Mouse (Mus musculus): ENCODE measurements at regions not wholly inside any gene's neighbourhood (a gene's known extent, or its start where the extent isn't known, plus 50 kb on each side); places are given as distances from the start of the nearest gene placed in this dataset.
A peak's percentile ranks its signal among the peaks of the same experiment; 100 is the strongest.

GRCm38 (mm10) chr15:45016741-45017140 lies 4882.6 kb downstream of the 9330182O14Rik start:
- peak; percentile 10 to 44 for DNase-seq

- no peak for DNase-seq
These were observed 4883.9 kb downstream of the 9330182O14Rik start for GRCm38 (mm10) chr15:45018086-45018485.

DNA sequence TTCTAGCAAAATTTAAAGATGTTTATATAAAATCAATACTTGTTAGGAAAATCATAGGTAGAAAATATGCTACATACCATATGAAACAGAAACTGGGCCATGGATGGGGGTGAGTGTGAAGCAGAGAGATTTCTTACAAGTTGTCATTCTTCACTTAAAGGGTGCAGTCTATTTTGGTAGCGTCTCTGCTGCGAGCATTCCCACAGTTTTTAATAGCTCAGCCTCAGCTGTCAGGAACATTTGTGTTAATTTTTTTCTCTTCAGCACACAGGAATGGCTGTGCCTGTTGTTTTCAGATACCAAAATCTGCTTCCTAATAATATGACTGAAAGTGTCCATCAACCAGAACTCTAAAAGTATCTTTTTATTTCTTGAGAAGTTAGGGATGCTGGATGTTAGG lies 4887.6 kb downstream of the 9330182O14Rik start:
- no peak for DNase-seq
